30 mouse cellular contexts compared by ENCODE assay signal in genomic region chr3:133463233-133463632, GRCm38 (mm10).
DNase-seq lines count a peak whose midpoint lies in the region; ATAC-seq and TF ChIP-seq lines count a peak whose summit lies in the region.
"Had no signal": no experiment of that assay in that cellular context is flagged by ENCODE, and none has a peak within 500 bp of the region (broad histone marks: within the 10 kb centered on the region; RNA-seq: fewer than 3 reads in every experiment).

No protein-coding gene starts in this region.

- TF ChIP-seq EP300 in MEL (IDR thresholded peaks at IDR 0.05; ENCODE audit: low read depth in 1 of 2, low read length in 2 of 2), result peak; percentile 88 to 94

- H3K79me2 ChIP-seq in MEL (ENCODE audit: control insufficient read depth, insufficient read depth, low read length, poor library complexity), result no peaks in the 10 kb centered on the region

- TF ChIP-seq CTCF in MEL (IDR thresholded peaks at IDR 0.05 in 2 of 3, conservative IDR thresholded peaks at IDR 0.05 in 1 of 3; ENCODE audit: control insufficient read depth in 1 of 3, insufficient read depth in 1 of 3, low read depth in 2 of 3, low read length in 3 of 3, poor library complexity in 1 of 3, severe bottlenecking in 1 of 3), result no peak

- H3K36me3 ChIP-seq in MEL (ENCODE audit: control insufficient read depth in 1 of 2, insufficient read depth in 2 of 2, low read length in 2 of 2), result peaks cover 2 to 9% of the 10 kb centered on the region in 2 experiments; a peak in 3 of 4 replicates

- no peak for TF ChIP-seq RAD21 in MEL (IDR thresholded peaks at IDR 0.05; ENCODE audit: low read depth, low read length)

- H3K27ac ChIP-seq in MEL (ENCODE audit: control insufficient read depth, low read depth, low read length), result no peak overlapping the region
- H3K27ac ChIP-seq: embryonic facial prominence, embryonic 10.5 days; embryonic facial prominence, embryonic 13.5 days; forebrain, embryonic 12.5 days; forebrain, embryonic 15.5 days; heart, adult 2 months; heart, embryonic 10.5 days; heart, embryonic 13.5 days; hindbrain, embryonic 12.5 days; hindbrain, embryonic 15.5 days had no signal

- H3K4me3 ChIP-seq in MEL (ENCODE audit: control insufficient read depth in 1 of 2, insufficient read depth in 1 of 2, low read depth in 2 of 2, low read length in 2 of 2), result no peak overlapping the region
- H3K4me3 ChIP-seq: embryonic facial prominence, embryonic 10.5 days; embryonic facial prominence, embryonic 13.5 days; erythroblast, embryonic 14.5 days; forebrain, embryonic 12.5 days; forebrain, embryonic 15.5 days; heart, adult 2 months; heart, embryonic 10.5 days; heart, embryonic 13.5 days; hindbrain, embryonic 12.5 days; hindbrain, embryonic 15.5 days had no signal

- H3K4me1 ChIP-seq in MEL (ENCODE audit: control insufficient read depth in 1 of 2, insufficient read depth in 2 of 2, low read length in 2 of 2), result peaks cover 0 to 8% of the 10 kb centered on the region in 2 experiments; a peak in 3 of 4 replicates
- H3K4me1 ChIP-seq: embryonic facial prominence, embryonic 10.5 days; embryonic facial prominence, embryonic 13.5 days; forebrain, embryonic 12.5 days; forebrain, embryonic 15.5 days; heart, embryonic 10.5 days; heart, embryonic 13.5 days; hindbrain, embryonic 12.5 days; hindbrain, embryonic 15.5 days had no signal

- ATAC-seq in granulocyte monocyte progenitor cell, adult 5-6 weeks (replicated peaks; ENCODE audit: poor library complexity, severe bottlenecking), result peak; percentile 89
- ATAC-seq in megakaryocyte progenitor cell, adult 5-6 weeks (replicated peaks; ENCODE audit: poor library complexity), result peak; percentile 92
- ATAC-seq: forebrain, embryonic 15.5 days; Patski had no signal

- DNase-seq in lung, postnatal 25 days (ENCODE audit: low spot score), result peak; percentile 7
- DNase-seq in lung, adult 18-20 months, result no peak
- peak; percentile 77 for DNase-seq in MEL (ENCODE audit: low read depth, low spot score)
- DNase-seq in adrenal gland, postnatal 4 days (ENCODE audit: low spot score in 2 of 2), result no peak
- no peak for DNase-seq in thymus, postnatal 0 days (ENCODE audit: low spot score)
- DNase-seq in kidney, adult 9 months, result no peak
- DNase-seq: adrenal gland, postnatal 10 days; adrenal gland, postnatal 36 days; B cell, adult 2 months; cerebellum, adult 11 months; cerebellum, adult 2 months; cerebellum, adult 9-11 months; cerebellum, postnatal 25 days; embryo, embryonic 11 days; gastrocnemius, postnatal 25 days; heart, adult 2 months; heart, postnatal 14 days; heart, postnatal 4 days had no signal

- H3K9me3 ChIP-seq in MEL (replicated peaks; ENCODE audit: insufficient read depth, low read length), result no peaks in the 10 kb centered on the region
- H3K9me3 ChIP-seq: embryonic facial prominence, embryonic 10.5 days; embryonic facial prominence, embryonic 13.5 days; forebrain, embryonic 12.5 days; forebrain, embryonic 15.5 days; heart, embryonic 10.5 days; heart, embryonic 13.5 days; hindbrain, embryonic 12.5 days; hindbrain, embryonic 15.5 days had no signal

- TF ChIP-seq POLR2A in MEL (IDR thresholded peaks at IDR 0.05; ENCODE audit: control insufficient read depth in 1 of 2, insufficient read depth in 1 of 2, low read depth in 1 of 2, low read length in 2 of 2, poor library complexity in 1 of 2), result no peak

- H3K27me3 ChIP-seq in MEL (ENCODE audit: control insufficient read depth in 1 of 2, insufficient read depth in 2 of 2, low read length in 2 of 2), result no peaks in the 10 kb centered on the region
- H3K27me3 ChIP-seq: embryonic facial prominence, embryonic 13.5 days; forebrain, embryonic 12.5 days; forebrain, embryonic 15.5 days; heart, embryonic 13.5 days; hindbrain, embryonic 12.5 days; hindbrain, embryonic 15.5 days; Patski had no signal

- no peak overlapping the region for H3K9ac ChIP-seq in MEL (ENCODE audit: control insufficient read depth, low read depth, low read length, poor library complexity, severe bottlenecking)
- H3K9ac ChIP-seq: embryonic facial prominence, embryonic 13.5 days; forebrain, embryonic 12.5 days; forebrain, embryonic 15.5 days; heart, embryonic 13.5 days; hindbrain, embryonic 12.5 days; hindbrain, embryonic 15.5 days had no signal

TF ChIP-seq in MEL, 35 proteins besides CTCF, POLR2A, EP300 and RAD21:
- no peak for TF ChIP-seq KAT2A (conservative IDR thresholded peaks at IDR 0.05; ENCODE audit: low read depth, low read length)
- no peak for TF ChIP-seq MAZ (IDR thresholded peaks at IDR 0.05; ENCODE audit: low read depth, low read length)
- TF ChIP-seq RCOR1 (IDR thresholded peaks at IDR 0.05; ENCODE audit: low read depth, low read length), result peak; percentile 81
- no peak for TF ChIP-seq UBTF (IDR thresholded peaks at IDR 0.05; ENCODE audit: borderline replicate concordance, insufficient read depth, low read depth, low read length)
- 0 out of 2 replicates have a peak, but pooled peaks have one; percentile 23 for TF ChIP-seq MXI1 (IDR thresholded peaks at IDR 0.05; ENCODE audit: low read depth, low read length)
- peak; percentile 93 for TF ChIP-seq TCF12 (IDR thresholded peaks at IDR 0.05; ENCODE audit: low read depth, low read length)
- TF ChIP-seq GABPA (IDR thresholded peaks at IDR 0.05; ENCODE audit: low read depth, low read length), result no peak
- 0 out of 2 replicates have a peak, but pooled peaks have one; percentile 34 for TF ChIP-seq MYC (IDR thresholded peaks at IDR 0.05; ENCODE audit: low read depth, low read length)
- TF ChIP-seq ZMIZ1 (IDR thresholded peaks at IDR 0.05; ENCODE audit: low read depth, low read length), result no peak
- peak; percentile 89 for TF ChIP-seq GATA1 (IDR thresholded peaks at IDR 0.05; ENCODE audit: low read depth, low read length)
- no peak for TF ChIP-seq POLR2AphosphoS5 (IDR thresholded peaks at IDR 0.05; ENCODE audit: borderline replicate concordance, low read depth, low read length)
- TF ChIP-seq MEF2A (IDR thresholded peaks at IDR 0.05; ENCODE audit: extremely low read depth, insufficient replicate concordance, low read depth, low read length, poor library complexity, severe bottlenecking), result no peak
- TF ChIP-seq ETS1 (IDR thresholded peaks at IDR 0.05; ENCODE audit: low read depth, low read length), result peak; percentile 61
- TF ChIP-seq ZC3H11A (IDR thresholded peaks at IDR 0.05; ENCODE audit: low read depth, low read length), result no peak
- no peak for TF ChIP-seq ZKSCAN1 (IDR thresholded peaks at IDR 0.05; ENCODE audit: low read depth, low read length)
- TF ChIP-seq TAL1 (IDR thresholded peaks at IDR 0.05; ENCODE audit: low read length), result peak; percentile 78
TF ChIP-seq in MEL: peak in this region for 7.

Comparison
In these comparisons a context has a peak if more than half of its experiments do, and no peak if none do; other contexts are left out.
1. DNase-seq: peak in lung, postnatal 25 days (single experiment) and MEL (single experiment); none in lung, adult 18-20 months (0 of 2), adrenal gland, postnatal 4 days (0 of 2), thymus, postnatal 0 days (single experiment) and kidney, adult 9 months (single experiment).